Mouse (Mus musculus): ENCODE results near the gene 1700001P01Rik. TPM values are rescaled to one million over a fixed set of nuclear protein-coding genes. Genes with fewer than 3 reads are reported as not detected.

The 1700001P01Rik gene
- total RNA-seq, 2 experiments from 2014 or later = 1.0 TPM; not detected in 1

DNA sequence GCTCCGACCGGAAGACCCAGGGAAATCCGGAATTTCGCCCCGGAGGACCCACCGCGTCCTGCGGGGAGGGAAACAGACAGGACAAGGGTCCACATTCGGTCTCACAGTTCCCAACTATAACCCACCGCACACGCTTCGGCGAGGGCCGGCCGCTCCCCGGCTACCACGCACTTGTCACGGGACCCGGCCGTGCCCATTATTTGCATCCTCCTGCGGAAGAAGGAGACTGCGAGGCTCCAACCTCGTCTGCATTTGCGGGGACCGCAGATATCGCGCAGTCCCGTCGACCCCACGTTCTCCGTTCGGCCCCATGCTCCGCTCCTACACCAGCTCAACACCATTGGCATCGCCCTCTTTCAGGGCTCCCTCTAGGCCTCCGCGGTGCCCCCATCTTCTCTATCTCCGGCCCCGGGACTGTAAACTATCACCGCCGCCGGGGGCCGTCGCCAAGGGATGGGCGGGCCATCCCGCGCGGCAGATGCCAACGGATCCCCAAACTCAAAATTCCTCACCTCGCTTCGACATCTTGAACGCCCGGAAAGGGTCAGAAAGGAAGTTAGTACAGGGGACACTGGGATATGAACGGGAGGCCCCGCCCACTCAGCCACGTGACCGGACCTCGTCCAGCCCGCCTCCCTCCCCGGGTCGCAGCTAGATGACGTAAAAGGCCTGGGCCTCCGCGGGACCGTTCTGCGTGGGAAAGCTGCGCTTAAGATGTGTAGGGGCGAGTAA lies 6.3 kb upstream of the 1700001P01Rik start, which contains the start of gene Rpl23:
Gene Rpl23 (minus strand): TSS at position 606 of the 732 bp plus-strand sequence.
- peak within 1 kb of the TSS; percentile 95 for H3K27ac ChIP-seq
- TF ChIP-seq CTCF (IDR thresholded peaks at IDR 0.05) = no peak
- intact Hi-C loops (cut with DNase I) = loop anchor here (1.0 kb wide), 1 partner anchor 16 kb away; the partner anchor contains the start of gene Cwc25
- peak; percentile 100 for DNase-seq (ENCODE audit: extremely low spot score in 1 of 2, low spot score in 2 of 2)
- peak within 1 kb of the TSS; percentile 71 for H3K4me3 ChIP-seq

DNA sequence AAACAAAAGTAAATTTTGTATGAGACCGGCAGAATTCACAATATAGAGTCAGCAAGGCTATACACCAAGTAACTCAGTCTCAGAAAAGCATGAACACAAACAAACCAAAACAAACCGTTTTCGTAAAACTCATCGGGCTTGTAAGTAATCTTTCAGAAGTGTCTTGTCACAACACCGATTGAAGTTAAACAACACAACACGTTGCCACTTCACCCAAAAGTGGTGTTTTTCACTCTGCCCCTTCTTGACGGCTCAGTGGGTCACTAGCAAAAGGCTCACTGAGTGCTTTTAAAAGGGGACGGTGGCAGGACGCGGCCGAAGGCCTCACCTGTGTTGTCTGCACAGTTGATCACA lies 5.7 kb upstream of the 1700001P01Rik start:
- no peak for TF ChIP-seq CTCF (IDR thresholded peaks at IDR 0.05)
- intact Hi-C loops (cut with DNase I) = no loop called here
- peak overlapping the region; percentile 71 for H3K4me3 ChIP-seq
- H3K27ac ChIP-seq = peak overlapping the region; percentile 95
- DNase-seq (ENCODE audit: extremely low spot score in 1 of 2, low spot score in 2 of 2) = no peak

- no peak for DNase-seq (ENCODE audit: extremely low spot score in 1 of 2, low spot score in 2 of 2)
- Histone ChIP-seq H3K4me3 (no peak overlapping the region), H3K27ac (no peak overlapping the region)
- intact Hi-C loops (cut with DNase I) = no loop called here
- no peak for TF ChIP-seq CTCF (IDR thresholded peaks at IDR 0.05)
These were observed 4.4 kb upstream of the 1700001P01Rik start for GRCm38 (mm10) chr11:97779968-97780701.

- TF ChIP-seq CTCF (IDR thresholded peaks at IDR 0.05) = no peak
- H3K27ac ChIP-seq = no peak overlapping the region
- no peak for DNase-seq (ENCODE audit: extremely low spot score in 1 of 2, low spot score in 2 of 2)
These were observed 3.2 kb upstream of the 1700001P01Rik start for GRCm38 (mm10) chr11:97778918-97779317.

GRCm38 (mm10) chr11:97777129-97777529 lies 1.4 kb upstream of the 1700001P01Rik start:
- no peak overlapping the region for H3K27ac ChIP-seq
- no peak for DNase-seq (ENCODE audit: extremely low spot score in 1 of 2, low spot score in 2 of 2)
- H3K4me3 ChIP-seq = no peak overlapping the region
- intact Hi-C loops (cut with DNase I) = no loop called here
- peak; percentile 51 for TF ChIP-seq CTCF (IDR thresholded peaks at IDR 0.05)

More at GRCm38 (mm10) chr11:97778918-97779317, 3.2 kb upstream of the 1700001P01Rik start:
- intact Hi-C loops (cut with DNase I) = no loop called here
- no peak overlapping the region for H3K4me3 ChIP-seq

DNA sequence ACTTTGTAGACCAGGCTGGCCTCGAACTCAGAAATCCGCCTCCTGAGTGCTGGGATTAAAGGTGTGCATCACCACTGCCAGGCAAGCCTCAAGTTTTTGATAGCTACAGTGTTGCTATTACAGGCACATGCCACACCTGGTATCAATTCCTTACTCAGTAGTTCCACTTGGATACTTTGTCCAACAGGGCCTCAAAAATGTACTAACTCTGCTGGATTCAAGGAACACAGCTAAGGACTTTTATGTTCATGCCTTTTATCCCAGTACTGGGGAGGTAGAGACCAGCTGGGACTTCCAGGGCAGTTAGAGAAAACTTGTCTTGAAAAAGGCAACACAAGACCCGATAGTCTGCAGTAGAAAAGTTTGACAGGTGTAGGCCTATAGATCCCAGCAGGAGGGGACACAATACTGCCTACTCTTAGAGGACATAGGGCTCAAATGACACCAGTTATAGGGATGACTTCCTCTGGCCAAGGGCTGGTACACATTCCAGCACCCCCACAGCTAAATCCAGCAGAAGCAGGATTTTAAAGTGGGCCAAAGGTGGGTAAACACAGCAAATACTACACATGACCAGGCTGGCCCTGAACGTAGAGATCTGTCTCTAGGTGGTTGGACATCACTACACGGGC lies 895 bp upstream of the 1700001P01Rik start:
- Histone ChIP-seq H3K4me3 (no peak overlapping the region), H3K27ac (no peak overlapping the region)
- DNase-seq (ENCODE audit: extremely low spot score in 1 of 2, low spot score in 2 of 2) = no peak
- no peak for TF ChIP-seq CTCF (IDR thresholded peaks at IDR 0.05)
- intact Hi-C loops (cut with DNase I) = no loop called here

GRCm38 (mm10) chr11:97775186-97775585 lies 532 bp downstream of the 1700001P01Rik start:
- H3K27ac ChIP-seq = no peak overlapping the region
- no peak for DNase-seq (ENCODE audit: extremely low spot score in 1 of 2, low spot score in 2 of 2)
- no peak for TF ChIP-seq CTCF (IDR thresholded peaks at IDR 0.05)
- no peak overlapping the region for H3K4me3 ChIP-seq
- intact Hi-C loops (cut with DNase I) = no loop called here

GRCm38 (mm10) chr11:97771410-97771809 lies 4.3 kb downstream of the 1700001P01Rik start:
- no peak for DNase-seq (ENCODE audit: extremely low spot score in 1 of 2, low spot score in 2 of 2)
- intact Hi-C loops (cut with DNase I) = no loop called here
- Histone ChIP-seq H3K4me3 (no peak overlapping the region), H3K27ac (no peak overlapping the region)
- no peak for TF ChIP-seq CTCF (IDR thresholded peaks at IDR 0.05)

DNA sequence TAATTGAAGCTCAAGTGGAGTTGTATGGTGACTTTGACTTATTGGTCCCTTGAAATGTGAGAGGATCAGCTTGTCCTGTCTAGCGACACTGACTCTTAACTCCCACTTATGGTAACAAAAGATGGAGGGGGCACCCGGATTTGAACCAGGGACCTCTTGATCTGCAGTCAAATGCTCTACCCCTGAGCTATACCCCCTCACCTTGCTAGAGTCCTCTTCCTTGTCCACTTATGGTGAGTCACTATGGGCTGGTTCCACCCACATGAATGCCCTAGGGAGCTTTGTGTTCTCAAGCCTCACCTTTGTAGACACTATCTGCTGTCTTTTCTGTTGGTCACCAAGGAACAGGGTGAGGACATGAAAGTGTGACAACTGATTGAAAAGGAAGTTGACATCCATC lies 6.0 kb downstream of the 1700001P01Rik start:
- Histone ChIP-seq H3K4me3 (no peak overlapping the region), H3K27ac (no peak overlapping the region)
- TF ChIP-seq CTCF (IDR thresholded peaks at IDR 0.05) = no peak
- no peak for DNase-seq (ENCODE audit: extremely low spot score in 1 of 2, low spot score in 2 of 2)
- intact Hi-C loops (cut with DNase I) = no loop called here

DNA sequence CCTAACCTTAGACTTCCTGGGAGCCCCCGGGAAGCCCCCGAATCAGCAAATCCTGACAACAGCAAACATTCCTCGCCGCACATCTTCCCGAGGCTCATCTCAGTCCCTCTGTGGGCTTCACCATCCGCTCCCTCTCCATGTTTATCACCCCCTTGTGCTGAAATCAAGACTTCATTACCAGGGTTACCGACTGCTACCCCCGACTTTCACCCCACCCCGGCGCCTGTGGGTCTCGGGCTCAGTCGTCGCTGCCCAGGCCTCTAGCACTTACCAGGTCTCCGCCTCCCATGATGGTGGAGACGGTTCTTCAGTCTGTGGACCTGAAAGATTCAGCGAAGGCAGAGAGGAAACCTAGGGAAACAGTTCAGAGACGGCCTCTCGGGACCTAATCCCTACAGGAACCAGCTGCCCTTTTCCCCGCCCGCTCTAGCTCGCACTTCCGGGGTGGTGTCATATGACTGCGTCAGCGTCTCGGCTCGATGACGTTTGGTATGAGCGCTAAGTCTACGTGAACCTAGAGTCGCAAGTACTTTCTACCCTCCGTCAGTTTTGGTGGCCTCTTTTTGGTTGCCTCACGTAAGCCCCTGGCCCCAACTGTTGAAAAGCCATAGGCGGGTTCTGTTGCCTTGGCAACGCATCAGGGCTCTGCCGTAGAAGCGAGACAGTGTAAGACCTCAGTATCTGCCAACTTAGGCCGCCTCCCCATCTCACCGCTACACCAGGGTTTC lies 9.4 kb downstream of the 1700001P01Rik start, which contains the start of gene Cwc25:
Gene Cwc25 (minus strand): TSS at position 403 of the 728 bp plus-strand sequence.
- intact Hi-C loops (cut with DNase I) = loop anchor here (1.0 kb wide), 1 partner anchor 16 kb away; the partner anchor contains the start of gene Rpl23
- no peak for TF ChIP-seq CTCF (IDR thresholded peaks at IDR 0.05)

DNA sequence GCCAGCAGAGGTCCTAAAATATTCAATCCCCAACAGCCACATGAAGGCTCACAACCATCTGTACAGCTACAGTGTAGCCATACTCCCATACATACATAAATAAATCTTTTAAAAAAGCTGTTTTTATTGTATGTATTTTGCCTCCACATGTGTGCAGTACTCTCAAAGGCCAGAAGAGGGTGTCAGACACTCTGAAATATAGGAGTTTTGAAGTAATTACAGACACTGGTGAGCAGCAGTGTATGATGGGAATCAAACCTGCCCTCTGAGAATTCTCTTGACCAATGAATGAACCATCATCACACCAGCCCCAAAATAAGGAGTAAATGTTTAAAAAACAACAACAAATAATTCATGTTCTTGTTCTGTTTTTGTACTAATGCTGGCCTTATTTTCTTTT lies 14.1 kb downstream of the 1700001P01Rik start:
- intact Hi-C loops (cut with DNase I) = no loop called here
- DNase-seq (ENCODE audit: extremely low spot score in 1 of 2, low spot score in 2 of 2) = no peak
- H3K27ac ChIP-seq = no peak overlapping the region
- TF ChIP-seq CTCF (IDR thresholded peaks at IDR 0.05) = peak; percentile 28
- no peak overlapping the region for H3K4me3 ChIP-seq

More for the DNA sequence above, 9.4 kb downstream of the 1700001P01Rik start, which contains the start of gene Cwc25:
- DNase-seq (ENCODE audit: extremely low spot score in 1 of 2, low spot score in 2 of 2) = peak; percentile 94 to 97
- Histone ChIP-seq H3K4me3 (peak within 1 kb of the TSS; percentile 85), H3K27ac (peak within 1 kb of the TSS; percentile 90)
